Mouse (Mus musculus) lung, embryonic 16.5 days (tissue): Measurements from ENCODE around the gene Xiap. TPM values are rescaled to one million over a fixed set of nuclear protein-coding genes. Genes with fewer than 3 reads are reported as not detected.

Experiments
- ATAC-seq: fragments of 200-750 bp; cut with Nextera tagmentation; 2 replicates; pipeline ENCODE4 v1.8.0; 2017; ENCODE audit warnings: low read depth, mild to moderate bottlenecking, moderate library complexity
- H3K27ac ChIP-seq: fragments of 300-500 bp; sonication (generic); 2 replicates; pipeline ENCODE4 v1.5.1; 2014; ENCODE audit warnings: mild to moderate bottlenecking, control low read depth, low read length
- H3K27me3 ChIP-seq: fragments of 300-500 bp; sonication (generic); 2 replicates; pipeline ENCODE4 v1.6.1; 2014; ENCODE audit warnings: low read depth, low read length, mixed read lengths; ENCODE audit not compliant: control insufficient read depth, insufficient read depth
- H3K36me3 ChIP-seq: fragments of 300-500 bp; sonication (generic); 2 replicates; pipeline ENCODE4 v1.6.1; 2014; ENCODE audit warnings: low read length; ENCODE audit not compliant: control insufficient read depth, insufficient read depth
- H3K4me1 ChIP-seq: fragments of 300-500 bp; sonication (generic); replicated peaks from 2 replicates; pipeline ENCODE4 v1.6.1; 2014; ENCODE audit warnings: low read length, mixed read lengths; ENCODE audit not compliant: control insufficient read depth, insufficient read depth
- H3K4me2 ChIP-seq: fragments of 300-500 bp; sonication (generic); 2 replicates; pipeline ENCODE4 v1.6.1; 2014; ENCODE audit warnings: low read depth, low read length, control low read depth
- H3K4me3 ChIP-seq: fragments of 300-500 bp; sonication (generic); 2 replicates; pipeline ENCODE4 v1.5.1; 2014; ENCODE audit warnings: mild to moderate bottlenecking, low read length, control low read depth
- H3K9ac ChIP-seq: fragments of 300-500 bp; sonication (generic); 2 replicates; pipeline ENCODE4 v1.6.1; 2014; ENCODE audit warnings: low read length, control low read depth
- H3K9me3 ChIP-seq: fragments of 300-500 bp; sonication (generic); 2 replicates; pipeline ENCODE4 v1.6.1; 2016; ENCODE audit warnings: low read length; ENCODE audit not compliant: control insufficient read depth
- WGBS: fragments of 180-500 bp; shearing (Covaris S2); extraction: QIAGEN DNeasy Blood & Tissue Kit; methylation state at CpG from one replicate; pipeline ENCODE4 v1.1.7; 2014; 5-methylcytosine and 5-hydroxymethylcytosine counted together
- polyA plus RNA-seq: library from polyadenylated mRNA; unstranded; fragments of >200 nt; fragmentation: Nextera tagmentation; extraction: Ambion mirVana; gene quantifications from 2 replicates; pipeline ENCODE4 v1.2.1, GENCODE M21; 2015

Xiap gene
- polyA plus RNA-seq, 1 experiment from 2014 or later: 18.5 TPM

GRCm38 (mm10) chrX:42067791-42068200 lies 8.3 kb downstream of the Xiap start:
- Histone ChIP-seq H3K9ac (peak overlapping the region; percentile 66), H3K9me3 (no peaks in the 10 kb centered on the region), H3K4me3 (peak overlapping the region; percentile 53), H3K27me3 (no peaks in the 10 kb centered on the region), H3K27ac (peak overlapping the region; percentile 97), H3K4me1 (peaks cover 2% of the 10 kb centered on the region; the same call in 1 of the 2 replicates), H3K36me3 (no peaks in the 10 kb centered on the region), H3K4me2 (peak overlapping the region; percentile 40)
- 13% methylated on average over 11 of the region's 27 CpGs for WGBS
- peak; percentile 84 for ATAC-seq

- peak; percentile 93 for ATAC-seq
- Histone ChIP-seq H3K4me1 (peaks cover 2% of the 10 kb centered on the region; the same call in 1 of the 2 replicates), H3K4me2 (peak overlapping the region; percentile 53), H3K27me3 (no peaks in the 10 kb centered on the region), H3K9me3 (no peaks in the 10 kb centered on the region), H3K27ac (peak overlapping the region; percentile 97), H3K36me3 (no peaks in the 10 kb centered on the region; the same call in 1 of the 2 replicates), H3K9ac (peak overlapping the region; percentile 70), H3K4me3 (peak overlapping the region; percentile 53)
- WGBS: 16% methylated on average over 32 of the region's 37 CpGs
These were observed 8.9 kb downstream of the Xiap start for GRCm38 (mm10) chrX:42068201-42068874.

- peak overlapping the region; percentile 53 for H3K4me3 ChIP-seq
- no peaks in the 10 kb centered on the region for H3K27me3 ChIP-seq
- peak; percentile 13; the same call in 1 of the 2 replicates for ATAC-seq
- H3K9me3 ChIP-seq: no peaks in the 10 kb centered on the region
- peak overlapping the region; percentile 97 for H3K27ac ChIP-seq
- peaks cover 2% of the 10 kb centered on the region; the same call in 1 of the 2 replicates for H3K4me1 ChIP-seq
- peak overlapping the region; percentile 53 for H3K4me2 ChIP-seq
- no peaks in the 10 kb centered on the region; the same call in 1 of the 2 replicates for H3K36me3 ChIP-seq
- H3K9ac ChIP-seq: peak overlapping the region; percentile 70
- 12% methylated on average over 3 of the region's 3 CpGs for WGBS
These were observed 9.4 kb downstream of the Xiap start for GRCm38 (mm10) chrX:42068875-42069257.

- H3K27me3 ChIP-seq: no peaks in the 10 kb centered on the region
- no peak for ATAC-seq
- no peaks in the 10 kb centered on the region for H3K9me3 ChIP-seq
- H3K4me3 ChIP-seq: no peak overlapping the region
- no peak overlapping the region for H3K27ac ChIP-seq
- no peaks in the 10 kb centered on the region for H3K4me1 ChIP-seq
- no peak overlapping the region for H3K9ac ChIP-seq
- 70% methylated on average over 8 of the region's 8 CpGs for WGBS
- no peak overlapping the region for H3K4me2 ChIP-seq
- no peaks in the 10 kb centered on the region for H3K36me3 ChIP-seq
These were observed 28.3 kb downstream of the Xiap start for GRCm38 (mm10) chrX:42087731-42088130.

GRCm38 (mm10) chrX:42088136-42088535 lies 28.7 kb downstream of the Xiap start:
- H3K9me3 ChIP-seq: no peaks in the 10 kb centered on the region
- no peaks in the 10 kb centered on the region for H3K36me3 ChIP-seq
- no peak overlapping the region for H3K27ac ChIP-seq
- 87% methylated on average over 5 of the region's 5 CpGs for WGBS
- no peak overlapping the region for H3K4me2 ChIP-seq
- H3K4me1 ChIP-seq: no peaks in the 10 kb centered on the region
- ATAC-seq: no peak
- no peak overlapping the region for H3K4me3 ChIP-seq
- no peaks in the 10 kb centered on the region for H3K27me3 ChIP-seq
- no peak overlapping the region for H3K9ac ChIP-seq

GRCm38 (mm10) chrX:42107137-42107536 lies 47.7 kb downstream of the Xiap start:
- peaks cover 11% of the 10 kb centered on the region for H3K36me3 ChIP-seq
- H3K9ac ChIP-seq: no peak overlapping the region
- no peaks in the 10 kb centered on the region for H3K4me1 ChIP-seq
- ATAC-seq: no peak
- H3K27me3 ChIP-seq: no peaks in the 10 kb centered on the region
- WGBS: 71% methylated on average over 6 of the region's 6 CpGs
- no peak overlapping the region for H3K4me2 ChIP-seq
- H3K9me3 ChIP-seq: peaks cover 7% of the 10 kb centered on the region; the same call in 1 of the 2 replicates
- no peak overlapping the region for H3K4me3 ChIP-seq
- no peak overlapping the region for H3K27ac ChIP-seq

GRCm38 (mm10) chrX:42110585-42110984 lies 51.1 kb downstream of the Xiap start:
- no peak overlapping the region for H3K9ac ChIP-seq
- H3K27me3 ChIP-seq: no peaks in the 10 kb centered on the region
- 39% methylated on average over 1 of the region's 1 CpGs for WGBS
- no peak overlapping the region for H3K4me2 ChIP-seq
- no peak overlapping the region for H3K4me3 ChIP-seq
- peaks cover 7% of the 10 kb centered on the region; the same call in 1 of the 2 replicates for H3K9me3 ChIP-seq
- H3K4me1 ChIP-seq: no peaks in the 10 kb centered on the region
- ATAC-seq: no peak
- H3K27ac ChIP-seq: no peak overlapping the region
- H3K36me3 ChIP-seq: peaks cover 8% of the 10 kb centered on the region

GRCm38 (mm10) chrX:42119442-42120048 lies 60.1 kb downstream of the Xiap start:
- no peak for ATAC-seq
- no peaks in the 10 kb centered on the region for H3K36me3 ChIP-seq
- H3K27me3 ChIP-seq: no peaks in the 10 kb centered on the region
- no peaks in the 10 kb centered on the region for H3K9me3 ChIP-seq
- no peak overlapping the region for H3K9ac ChIP-seq
- no peak overlapping the region for H3K27ac ChIP-seq
- H3K4me3 ChIP-seq: no peak overlapping the region
- no peak overlapping the region for H3K4me2 ChIP-seq
- WGBS: 80% methylated on average over 6 of the region's 6 CpGs
- H3K4me1 ChIP-seq: no peaks in the 10 kb centered on the region

- no peaks in the 10 kb centered on the region for H3K36me3 ChIP-seq
- 45% methylated on average over 5 of the region's 5 CpGs for WGBS
- no peak for ATAC-seq
These were observed 65.7 kb downstream of the Xiap start for GRCm38 (mm10) chrX:42124963-42125697.

More at GRCm38 (mm10) chrX:42124963-42125697, 65.7 kb downstream of the Xiap start:
- H3K27me3 ChIP-seq: no peaks in the 10 kb centered on the region
- no peak overlapping the region for H3K27ac ChIP-seq
- no peak overlapping the region for H3K4me3 ChIP-seq
- no peak overlapping the region for H3K9ac ChIP-seq
- H3K9me3 ChIP-seq: 0 out of 2 replicates have a peak, but pooled peaks cover 2% of the 10 kb centered on the region
- no peaks in the 10 kb centered on the region for H3K4me1 ChIP-seq
- no peak overlapping the region for H3K4me2 ChIP-seq
